Mouse (Mus musculus): ENCODE measurements around the gene Ascl1.

DNA sequence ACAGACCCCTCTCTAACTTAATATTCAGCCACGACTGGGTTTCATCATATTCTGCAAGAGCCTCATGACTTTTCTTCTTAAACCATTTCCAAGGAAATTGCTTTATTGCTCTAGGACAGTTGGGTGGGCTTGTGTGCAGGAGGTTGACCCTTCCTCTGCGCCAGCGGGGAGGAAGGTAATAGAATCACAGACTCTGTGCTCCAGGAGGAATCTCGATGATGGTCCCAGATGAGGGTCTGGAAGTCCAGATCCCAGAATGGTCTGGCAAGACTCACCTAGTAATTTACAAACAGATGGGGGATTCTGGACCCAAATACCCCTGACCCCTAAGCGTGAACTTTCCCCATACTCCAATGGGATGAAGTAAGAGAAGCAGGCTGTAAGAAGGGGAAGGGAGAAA lies 45.2 kb downstream of the Ascl1 start:
- no peak for TF ChIP-seq POLR2A (IDR thresholded peaks at IDR 0.05; ENCODE audit: control insufficient read depth, low read depth, low read length)
- TF ChIP-seq CTCF (IDR thresholded peaks at IDR 0.05; ENCODE audit: control insufficient read depth, insufficient read depth, insufficient replicate concordance, low read depth, low read length) = no peak
